Mouse (Mus musculus) liver, adult (tissue): ENCODE results near the gene Slc22a22.

Experiments
- GATA4 ChIP-seq: IDR thresholded peaks from 2 replicates; pipeline ENCODE4 v1.6.1; 2014; ENCODE audit warnings: mild to moderate bottlenecking, low read length; ENCODE audit not compliant: insufficient replicate concordance

The Slc22a22 gene

DNA sequence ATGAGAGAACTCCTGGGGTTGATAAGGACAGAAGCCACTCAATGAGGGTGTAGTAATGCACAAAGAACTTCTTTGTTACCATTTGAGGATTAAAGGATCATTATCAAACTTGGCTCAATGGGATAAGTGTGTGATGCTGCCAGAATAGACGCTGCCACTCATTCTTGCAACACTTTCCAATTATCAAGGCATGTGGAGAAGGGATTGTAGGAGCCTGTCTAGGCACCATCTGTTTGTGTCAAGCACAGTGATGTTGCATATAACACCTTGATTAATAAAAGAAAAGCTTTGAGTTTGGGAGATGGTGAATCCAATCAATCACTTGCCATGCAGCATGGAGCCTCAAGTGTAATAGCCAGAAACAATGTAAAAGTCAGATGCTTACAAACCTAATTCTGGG is 16.1 kb downstream of the Slc22a22 start:
- no peak for TF ChIP-seq GATA4

DNA sequence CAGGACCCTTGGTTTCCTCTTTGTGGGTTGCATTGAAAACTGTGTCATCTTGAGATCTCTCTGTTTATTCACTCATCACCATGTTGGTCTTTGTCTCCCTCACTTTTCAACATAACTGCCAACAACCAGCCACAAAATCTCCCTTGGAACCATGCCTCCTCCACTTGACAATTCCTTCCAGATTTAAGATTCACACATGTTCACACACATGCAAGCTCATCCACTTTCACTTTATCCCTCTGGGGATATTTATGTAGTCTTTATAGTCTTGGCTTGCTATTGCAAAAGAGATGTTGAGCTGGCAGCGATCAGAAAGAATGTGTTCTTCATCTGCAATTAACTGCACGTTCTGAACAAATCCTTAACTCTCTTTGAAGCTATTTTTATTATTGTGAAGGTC is 20.1 kb downstream of the Slc22a22 start:
- no peak for TF ChIP-seq GATA4

DNA sequence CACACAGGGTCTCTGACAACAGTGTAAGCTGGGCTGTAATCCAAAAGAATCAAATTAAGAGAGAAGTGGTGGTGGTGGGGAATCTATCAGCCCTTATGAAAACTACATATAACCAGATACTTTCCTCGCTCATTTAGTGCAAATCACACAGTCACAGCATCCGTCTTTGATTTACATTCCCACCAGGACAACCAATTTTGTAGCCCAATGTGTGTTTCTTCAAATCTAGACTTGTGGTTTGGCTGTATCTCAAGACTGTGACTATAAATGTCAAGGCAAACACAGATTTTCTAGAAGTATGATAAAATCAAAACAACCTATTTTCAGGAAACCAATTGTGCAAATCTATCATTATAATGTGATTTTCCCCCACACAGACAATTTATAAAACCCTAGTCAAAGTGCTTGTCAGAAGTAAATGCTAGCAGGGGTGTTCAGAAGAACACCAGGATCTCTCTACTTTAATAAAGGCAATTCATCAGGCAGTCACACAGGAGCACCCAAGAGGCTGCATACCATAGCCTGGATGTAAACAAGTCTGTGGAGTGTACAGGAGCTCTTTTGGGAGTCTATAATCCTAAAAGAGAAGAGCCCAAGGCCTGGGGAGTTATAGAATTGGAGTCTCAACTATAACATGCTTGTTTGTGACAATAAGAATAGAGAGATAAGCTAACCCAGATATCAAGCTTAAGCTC is 42.6 kb downstream of the Slc22a22 start:
- no peak for TF ChIP-seq GATA4

DNA sequence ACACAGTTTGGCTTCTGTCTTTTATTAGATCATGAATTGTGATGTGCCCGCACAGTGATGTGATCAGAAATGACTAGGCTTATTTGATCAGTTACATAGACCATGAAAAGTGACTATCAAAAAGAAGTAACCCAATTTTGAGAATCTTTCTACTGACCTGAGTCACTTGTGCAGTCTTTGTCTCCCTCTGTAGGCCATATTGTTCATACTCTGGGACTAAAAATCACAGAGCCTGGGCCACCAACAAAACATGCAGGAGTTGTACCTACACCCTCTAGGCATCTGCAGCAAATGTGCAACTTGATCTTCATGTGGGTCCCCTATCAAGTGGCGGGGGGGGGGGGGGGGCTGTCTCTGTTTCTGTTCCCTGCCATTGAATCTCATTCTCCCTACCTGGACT is 68.9 kb downstream of the Slc22a22 start:
- TF ChIP-seq GATA4: no peak

DNA sequence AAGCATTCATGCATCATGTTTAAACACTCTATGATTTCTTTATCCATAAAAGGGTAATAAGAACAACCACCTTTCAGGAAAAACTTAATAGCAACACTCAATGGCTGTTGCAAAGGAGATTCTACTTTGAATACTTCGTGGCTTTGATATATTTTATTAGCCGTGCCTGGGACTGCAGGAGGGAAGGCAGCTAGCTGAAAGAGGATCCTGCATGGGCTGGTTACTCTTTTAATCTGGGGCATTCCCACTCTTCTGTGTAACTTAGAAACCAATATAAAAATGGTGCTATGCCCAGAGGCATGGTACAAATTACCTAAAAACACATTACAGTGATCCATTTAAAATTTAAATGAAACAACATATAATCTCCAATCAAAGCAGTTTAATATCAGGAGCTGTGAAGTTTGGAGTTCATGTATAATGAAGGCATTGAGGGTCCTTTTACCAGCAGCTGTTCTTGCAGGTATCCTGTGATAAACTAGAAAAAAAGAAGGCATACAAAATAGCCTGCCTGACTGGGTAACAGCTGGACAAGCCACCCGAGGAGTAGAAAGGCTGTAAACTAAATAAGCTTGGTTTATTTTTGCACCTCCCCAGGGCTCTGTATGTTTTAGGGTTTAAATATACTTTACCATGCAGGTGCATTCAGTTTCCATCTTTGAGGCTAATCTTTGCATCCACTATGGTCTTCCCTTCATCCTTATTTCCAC is 78.8 kb downstream of the Slc22a22 start:
- TF ChIP-seq GATA4: no peak

DNA sequence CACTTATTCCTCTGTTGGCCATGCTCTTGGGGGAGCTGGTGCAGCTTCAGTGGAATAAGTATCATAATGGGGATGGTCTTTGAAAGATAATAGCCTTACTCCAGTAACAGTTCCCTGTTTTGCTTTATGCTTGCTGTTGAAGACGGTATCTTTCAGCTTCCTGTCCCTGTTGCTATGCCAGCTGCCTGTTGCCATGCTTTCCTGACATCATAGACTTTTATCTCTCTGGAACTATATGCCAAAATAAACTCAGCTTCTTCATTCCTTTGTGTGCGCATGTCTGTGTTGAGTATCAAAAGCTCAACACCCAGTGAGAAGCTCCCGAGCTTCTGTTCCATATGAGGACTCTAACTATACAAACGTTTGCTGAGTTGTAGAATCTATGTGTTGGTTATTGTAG is 83.4 kb downstream of the Slc22a22 start:
- TF ChIP-seq GATA4: no peak

DNA sequence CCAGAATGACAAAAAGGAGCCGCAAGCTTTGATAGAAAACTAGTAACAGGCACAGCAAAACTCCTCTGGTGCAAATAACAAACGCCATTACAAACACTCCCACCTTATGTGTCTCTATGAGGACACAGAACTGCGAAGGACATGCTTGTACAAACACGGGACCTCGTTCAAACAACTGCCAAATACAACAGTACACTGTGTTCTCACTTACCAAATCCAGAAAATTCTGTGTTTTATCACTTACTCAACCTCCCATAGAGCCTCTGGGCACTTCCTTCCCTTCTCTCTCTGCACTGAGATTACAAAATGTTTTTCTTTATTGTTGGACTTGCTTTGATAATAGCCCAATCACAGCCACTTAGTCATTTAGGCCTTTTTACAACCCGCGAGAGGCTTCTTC is 97.0 kb downstream of the Slc22a22 start:
- no peak for TF ChIP-seq GATA4

DNA sequence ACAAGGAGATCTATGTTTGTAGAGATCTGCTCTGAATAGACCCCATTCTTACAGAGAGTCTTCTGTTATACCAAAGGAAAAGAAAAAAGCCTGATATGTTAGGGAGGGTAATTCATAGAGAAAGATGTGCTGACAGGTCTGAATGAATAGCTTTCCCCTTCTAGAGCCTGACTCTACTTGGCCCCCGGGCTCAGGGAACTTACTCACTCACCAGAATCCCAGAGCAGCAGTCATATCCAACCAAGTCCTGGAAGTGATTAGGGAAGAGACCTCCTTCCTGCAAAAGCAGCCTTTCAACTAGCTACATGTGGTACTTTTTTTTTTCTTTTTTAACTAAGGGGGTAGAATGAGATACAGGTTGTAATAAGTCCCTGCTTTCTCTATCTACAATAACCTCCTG is 111.0 kb downstream of the Slc22a22 start:
- no peak for TF ChIP-seq GATA4

DNA sequence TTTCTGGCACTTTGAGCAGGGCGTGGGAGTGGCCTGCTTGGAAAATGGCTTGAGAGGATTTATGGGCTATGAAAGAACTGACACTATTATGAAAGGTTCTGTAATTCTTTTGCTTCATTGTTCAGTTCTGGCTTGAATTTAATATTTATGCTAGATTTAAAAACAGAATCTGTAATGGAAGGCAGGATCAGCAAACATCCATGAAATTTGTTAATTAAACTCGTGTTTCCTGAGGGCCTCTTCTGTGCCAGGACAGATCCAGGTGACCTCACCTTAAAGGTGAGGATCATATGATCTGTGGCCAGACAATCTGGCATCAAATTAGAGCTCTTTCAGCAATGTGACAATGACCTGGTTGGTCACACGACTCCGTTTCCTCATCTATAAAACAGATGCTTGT is 122.1 kb downstream of the Slc22a22 start:
- no peak for TF ChIP-seq GATA4

DNA sequence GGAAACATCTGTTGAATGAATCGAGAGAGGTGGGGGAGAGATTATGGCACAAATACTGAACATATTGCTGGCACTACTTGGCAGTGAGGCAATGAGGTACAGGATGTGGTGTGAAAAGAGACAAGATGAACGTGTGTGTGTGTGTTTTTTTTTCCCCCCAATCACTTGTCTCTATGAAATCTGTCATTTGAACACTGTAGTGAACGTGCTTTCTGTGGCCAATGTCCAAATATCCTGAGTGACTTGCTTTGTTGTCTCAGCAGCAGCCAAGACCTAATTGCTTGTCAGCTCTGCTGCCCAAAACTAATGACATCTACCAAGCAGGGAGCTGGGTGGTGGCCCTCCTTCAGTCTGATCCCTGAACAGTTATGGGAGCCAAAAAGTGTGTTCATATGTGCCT is 136.9 kb downstream of the Slc22a22 start:
- no peak for TF ChIP-seq GATA4

DNA sequence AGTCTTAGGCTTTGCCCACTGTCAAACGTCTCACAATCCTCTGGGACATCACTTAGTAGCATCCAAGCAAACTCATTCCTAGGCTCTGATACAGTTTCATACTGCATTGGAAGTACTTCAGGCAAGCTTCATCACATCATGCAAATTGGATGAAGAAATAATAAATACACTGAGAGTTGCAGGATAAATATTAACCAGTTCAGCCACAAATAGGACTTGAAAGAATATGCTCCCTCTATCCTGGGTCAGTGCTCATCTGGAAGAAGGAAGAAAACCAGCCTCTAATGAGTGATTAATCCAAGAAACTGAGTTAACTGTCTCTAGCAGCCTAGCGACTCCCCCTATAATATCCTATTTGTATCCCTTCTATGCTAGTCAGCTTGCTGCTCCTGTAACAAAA is 146.1 kb downstream of the Slc22a22 start:
- no peak for TF ChIP-seq GATA4

DNA sequence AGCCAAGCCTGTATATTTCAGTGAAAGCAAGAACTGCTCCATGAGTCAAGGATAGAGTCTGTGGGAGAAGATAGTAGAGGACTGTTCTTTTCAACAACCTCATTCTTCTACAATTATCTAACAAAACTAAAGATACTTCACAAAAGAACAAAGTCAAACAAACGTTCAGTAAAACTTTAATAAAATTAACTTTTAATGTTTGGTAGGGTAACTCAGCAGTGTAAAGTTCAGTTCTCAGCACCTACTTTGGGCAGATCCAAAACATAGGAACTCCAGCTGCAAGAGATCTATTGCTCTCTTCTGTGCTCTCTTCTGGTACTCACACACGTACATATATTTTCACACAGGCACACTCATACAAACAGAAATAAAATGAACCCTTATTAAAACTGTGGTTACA is 159.4 kb downstream of the Slc22a22 start:
- no peak for TF ChIP-seq GATA4

DNA sequence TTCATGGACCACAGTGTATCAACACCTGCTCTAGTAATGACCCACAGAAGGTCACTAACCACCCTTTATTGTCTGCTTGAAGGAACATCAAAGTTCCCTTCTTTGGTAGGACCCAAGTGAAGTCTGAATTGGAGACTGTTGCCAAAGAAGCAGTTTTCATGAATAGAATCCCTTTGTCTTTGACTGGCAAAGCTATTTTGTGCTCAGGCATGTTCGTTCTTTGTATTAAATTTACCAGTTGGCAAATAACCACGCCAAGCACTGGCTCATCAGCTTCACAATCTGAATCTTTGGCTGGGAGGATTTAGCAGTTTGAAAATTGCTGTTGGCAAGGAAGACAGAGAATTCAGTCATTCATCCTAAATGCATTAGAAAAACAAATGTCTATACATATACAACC is 160.9 kb downstream of the Slc22a22 start:
- no peak for TF ChIP-seq GATA4

DNA sequence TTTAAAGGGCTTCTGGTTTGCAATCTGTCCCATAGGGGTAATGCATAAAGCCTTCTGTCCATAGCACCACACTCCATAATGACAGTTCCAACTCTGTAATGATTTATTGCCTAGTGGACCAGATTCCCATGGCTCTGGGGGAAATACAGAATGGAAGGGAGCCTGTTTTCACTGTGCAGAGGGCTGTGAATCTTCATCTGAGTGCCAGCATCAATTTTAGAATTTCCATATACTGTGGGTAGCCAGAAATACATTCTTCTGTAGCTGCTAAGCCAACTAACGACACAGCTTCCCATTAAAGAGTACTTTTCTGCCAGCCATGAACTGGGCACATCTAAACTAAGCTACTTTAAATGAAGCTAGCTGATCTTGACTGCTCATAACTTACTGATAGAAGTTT is 174.7 kb downstream of the Slc22a22 start:
- TF ChIP-seq GATA4: no peak

DNA sequence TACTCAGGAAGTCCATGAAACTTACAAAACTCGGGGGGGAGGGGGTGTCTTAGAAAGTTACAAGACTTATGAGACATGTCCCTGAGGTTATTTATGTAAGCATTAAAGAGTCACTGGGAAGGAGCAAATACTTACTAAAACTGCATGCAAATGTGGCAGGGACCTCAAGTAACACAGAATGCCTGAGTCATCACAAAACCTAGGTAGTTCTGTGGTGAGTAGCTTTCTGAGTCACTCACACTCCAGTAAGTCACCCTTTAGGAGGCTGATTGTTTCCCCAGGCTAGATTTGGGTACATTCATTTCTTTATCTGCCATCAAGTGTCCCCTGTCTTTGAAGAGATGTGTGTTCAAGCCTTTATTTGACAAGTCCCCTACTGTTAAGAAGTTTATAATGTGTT is 198.9 kb downstream of the Slc22a22 start:
- no peak for TF ChIP-seq GATA4

DNA sequence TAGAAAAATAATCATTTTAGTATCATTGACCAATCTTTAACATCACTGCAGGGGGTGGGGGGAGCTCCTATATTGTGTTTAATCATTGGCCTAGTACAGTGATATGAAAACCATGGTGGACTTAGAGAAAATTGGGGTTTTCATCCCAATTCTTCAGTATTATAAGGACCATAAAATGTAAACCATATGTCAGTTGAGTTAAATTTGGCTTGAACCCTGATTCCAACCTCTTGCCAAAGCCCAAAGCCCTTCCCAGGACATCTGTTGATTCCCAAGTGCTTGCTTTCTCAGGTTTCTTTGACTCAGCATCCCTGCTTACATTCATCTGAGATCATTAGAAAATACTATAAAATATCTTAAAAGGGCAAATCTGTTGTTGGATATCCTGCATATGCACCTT is 201.0 kb downstream of the Slc22a22 start:
- no peak for TF ChIP-seq GATA4

DNA sequence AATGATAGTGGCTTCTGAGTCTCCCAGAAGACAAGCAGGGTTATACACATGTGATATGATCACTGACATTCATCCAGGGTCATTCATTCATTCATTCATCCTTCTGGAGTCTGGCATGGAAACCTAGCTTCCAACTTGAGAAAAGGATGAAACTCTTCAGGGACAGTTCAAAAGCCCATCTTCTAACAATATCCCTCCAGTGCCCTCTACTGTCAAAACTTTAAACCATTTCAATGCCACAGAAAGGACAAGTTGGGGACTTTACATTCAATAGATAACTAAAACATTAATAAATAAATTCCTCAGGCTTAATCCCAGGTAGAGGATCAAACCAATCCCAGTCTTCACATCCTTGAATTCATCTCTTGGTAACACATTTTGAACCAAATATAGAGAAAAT is 247.0 kb downstream of the Slc22a22 start:
- TF ChIP-seq GATA4: no peak
